Mouse (Mus musculus): Measurements from ENCODE around the gene Mycbpap.

The Mycbpap gene

DNA sequence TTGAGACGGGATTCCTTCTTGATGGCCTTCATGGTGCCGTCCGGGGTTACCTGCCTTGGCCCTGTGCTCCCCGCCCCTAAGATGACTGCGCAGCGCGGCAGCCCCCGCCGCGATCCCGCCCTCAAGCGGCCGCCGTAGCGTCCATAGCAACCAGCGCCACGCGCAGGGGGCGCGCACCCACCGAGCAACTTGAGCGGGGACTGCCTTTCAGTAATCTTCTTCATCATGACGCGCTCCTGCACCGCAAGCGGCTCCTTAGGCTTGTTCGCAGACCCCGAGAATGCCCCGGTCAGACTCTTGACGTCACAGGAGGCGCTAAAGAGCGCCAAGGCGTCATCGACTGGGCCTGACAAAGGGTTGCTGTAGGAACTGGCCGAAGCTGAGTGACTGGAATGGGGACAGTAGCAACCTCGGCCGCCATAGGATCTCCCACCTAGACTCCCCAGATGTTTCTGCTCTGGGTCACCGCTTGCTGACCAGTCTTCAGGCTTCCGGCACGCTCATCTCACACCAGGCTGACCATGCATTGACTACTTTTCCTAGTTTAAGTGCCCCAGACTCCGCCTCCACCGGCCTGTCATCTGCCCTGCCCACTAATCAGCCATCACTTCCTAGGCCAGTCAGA, at the start of gene Mycbpap:
TSS of gene Mycbpap (minus strand) at position 524 of the 625 bp plus-strand sequence.
- in situ Hi-C loops (cut with MboI; ENCODE audit: low sequenced_read_pairs) = no loop called here

DNA sequence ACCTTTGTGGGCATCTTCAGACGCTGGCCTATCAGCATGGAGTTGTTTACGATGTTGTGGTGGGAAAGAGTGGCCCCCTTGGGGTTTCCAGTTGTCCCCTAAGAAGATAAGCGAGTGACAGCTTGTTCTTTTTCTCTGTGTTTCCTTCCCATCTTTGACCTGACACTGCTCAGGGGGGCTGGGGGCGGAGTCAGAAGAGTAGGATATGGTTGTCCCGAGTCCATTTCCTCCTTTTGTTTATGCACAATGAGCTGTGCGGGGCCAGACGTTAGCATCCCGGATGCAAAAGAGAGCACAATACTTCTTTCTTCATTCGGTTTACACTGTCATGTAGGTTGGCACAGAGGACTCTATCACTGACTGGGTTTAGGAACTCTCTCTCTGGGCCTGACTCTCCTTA, 49.1 kb upstream of the Mycbpap start:
- in situ Hi-C loops (cut with MboI; ENCODE audit: low sequenced_read_pairs) = no loop called here

DNA sequence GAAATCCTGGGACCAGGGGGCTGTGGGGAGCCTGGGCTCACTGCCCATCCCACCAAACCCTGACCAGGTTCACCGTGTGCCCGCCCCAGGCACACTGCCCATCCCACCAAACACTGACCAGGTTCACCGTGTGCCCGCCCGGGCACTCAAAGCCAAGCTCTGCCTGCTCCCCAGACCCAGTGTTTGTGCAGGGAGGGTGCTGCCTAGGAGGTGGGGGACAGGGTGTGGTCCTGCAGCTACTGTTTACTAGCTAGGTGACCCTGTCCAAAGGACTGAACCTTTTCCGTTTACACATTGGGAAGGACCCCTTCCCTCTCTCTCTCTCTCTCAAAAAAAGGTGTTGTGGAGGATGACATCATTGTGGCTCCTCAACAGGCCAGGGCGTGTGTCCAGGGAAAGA, 45.8 kb upstream of the Mycbpap start:
- in situ Hi-C loops (cut with MboI; ENCODE audit: low sequenced_read_pairs) = no loop called here

DNA sequence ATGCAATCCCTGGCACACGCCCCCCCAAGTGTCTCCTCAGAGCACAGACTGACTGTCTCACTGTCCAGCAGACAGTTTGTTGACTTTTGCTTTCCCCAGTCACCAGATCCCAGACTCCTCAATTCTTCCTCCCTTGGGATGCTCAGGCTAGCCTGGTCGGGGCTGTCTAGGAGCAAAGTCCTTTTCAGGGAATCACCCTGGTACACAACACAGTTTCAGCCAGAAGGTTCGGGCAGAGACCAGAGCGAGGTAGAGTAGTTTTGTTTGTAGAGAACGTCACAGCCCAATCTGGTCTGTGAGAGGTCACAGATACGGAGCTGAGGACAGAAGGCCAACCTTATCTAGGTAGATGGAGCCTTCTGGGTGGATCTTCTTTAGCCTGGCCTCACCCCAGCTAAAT, 45.0 kb upstream of the Mycbpap start:
- in situ Hi-C loops (cut with MboI; ENCODE audit: low sequenced_read_pairs) = no loop called here

DNA sequence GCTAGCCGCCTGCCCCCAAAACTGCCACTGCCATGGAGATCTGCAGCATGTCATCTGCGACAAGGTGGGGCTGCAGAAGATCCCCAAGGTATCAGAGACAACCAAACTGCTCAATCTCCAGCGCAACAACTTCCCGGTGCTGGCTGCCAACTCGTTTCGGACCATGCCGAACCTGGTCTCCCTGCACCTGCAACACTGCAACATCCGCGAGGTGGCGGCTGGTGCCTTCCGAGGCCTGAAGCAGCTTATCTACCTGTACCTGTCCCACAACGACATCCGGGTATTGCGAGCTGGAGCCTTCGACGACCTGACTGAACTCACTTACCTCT, 43.6 kb upstream of the Mycbpap start:
- in situ Hi-C loops (cut with MboI; ENCODE audit: low sequenced_read_pairs) = no loop called here

DNA sequence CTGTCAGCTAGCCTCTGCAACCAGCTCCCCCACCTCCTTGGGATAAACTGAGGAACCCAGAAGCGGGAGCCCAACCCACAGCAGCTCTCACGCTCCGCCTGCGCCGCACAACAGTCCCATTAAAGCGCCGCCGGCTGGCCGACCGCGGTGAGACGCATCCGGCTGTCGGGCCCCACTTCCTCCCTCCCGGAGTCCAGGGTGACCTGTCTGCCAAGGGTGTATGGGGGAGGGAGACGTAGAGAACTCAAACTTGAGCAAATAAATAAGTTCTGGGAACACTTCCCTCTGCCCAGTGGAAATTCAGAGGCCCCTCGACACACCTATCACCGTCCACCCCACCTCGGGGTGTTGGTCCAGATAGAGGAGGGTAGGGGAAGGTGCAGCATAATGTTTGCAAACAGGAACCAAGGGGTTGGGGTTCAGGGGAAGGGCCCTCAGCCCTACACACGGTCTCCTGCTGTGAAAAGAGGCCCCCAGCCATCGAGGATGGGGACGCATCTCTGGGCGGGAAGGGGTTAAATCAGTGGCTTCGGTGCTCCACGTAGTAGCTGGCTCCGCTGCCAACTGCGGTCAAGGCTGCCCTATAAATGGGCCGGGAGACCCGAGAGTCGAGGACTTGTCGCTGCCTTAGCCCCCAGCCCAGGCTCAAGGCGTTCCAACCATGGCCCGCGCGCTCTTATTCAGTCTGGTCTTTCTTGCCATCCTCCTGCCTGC, 43.1 kb upstream of the Mycbpap start, which contains the start of gene Chad:
TSS of gene Chad (plus strand) at position 611 of the 714 bp plus-strand sequence.
- in situ Hi-C loops (cut with MboI; ENCODE audit: low sequenced_read_pairs) = no loop called here

DNA sequence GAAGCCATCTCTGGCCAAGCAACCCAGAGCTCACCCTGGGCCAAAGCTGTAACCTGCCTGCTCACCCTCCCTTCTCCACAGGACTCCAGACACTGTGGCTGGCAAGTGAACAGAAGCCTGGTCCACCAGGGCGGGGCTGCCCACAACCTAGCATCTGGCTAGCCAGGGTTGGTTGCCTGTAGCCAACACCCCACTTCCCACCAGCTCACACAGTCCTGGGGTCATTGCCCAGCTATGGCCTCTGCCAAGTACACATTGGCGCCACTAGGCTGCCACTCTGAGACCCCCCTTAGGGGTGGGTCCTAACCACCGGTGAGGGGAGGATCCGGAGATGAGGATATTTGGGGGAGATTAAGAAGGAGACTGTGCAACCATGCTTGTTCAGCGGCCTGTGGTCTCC, 42.3 kb upstream of the Mycbpap start:
- in situ Hi-C loops (cut with MboI; ENCODE audit: low sequenced_read_pairs) = no loop called here

DNA sequence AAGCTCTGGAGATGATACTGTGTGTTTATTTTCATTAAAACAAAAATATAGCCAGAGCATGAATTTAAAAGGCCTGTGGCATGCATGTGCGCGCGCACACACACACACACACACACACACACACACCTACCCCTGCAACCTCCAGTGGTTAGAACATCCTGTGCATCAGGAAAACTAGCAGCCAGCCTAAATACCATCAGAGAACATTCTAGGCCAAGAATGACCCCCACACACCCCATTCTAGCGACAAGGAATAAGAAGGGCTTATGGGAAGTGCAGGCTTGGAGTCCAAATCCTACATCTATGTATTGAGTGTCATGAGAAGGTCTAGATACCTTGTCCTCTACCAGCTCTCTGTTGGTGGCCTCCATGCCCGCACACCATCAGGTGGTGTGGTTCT, 41.8 kb upstream of the Mycbpap start:
- in situ Hi-C loops (cut with MboI; ENCODE audit: low sequenced_read_pairs) = no loop called here

DNA sequence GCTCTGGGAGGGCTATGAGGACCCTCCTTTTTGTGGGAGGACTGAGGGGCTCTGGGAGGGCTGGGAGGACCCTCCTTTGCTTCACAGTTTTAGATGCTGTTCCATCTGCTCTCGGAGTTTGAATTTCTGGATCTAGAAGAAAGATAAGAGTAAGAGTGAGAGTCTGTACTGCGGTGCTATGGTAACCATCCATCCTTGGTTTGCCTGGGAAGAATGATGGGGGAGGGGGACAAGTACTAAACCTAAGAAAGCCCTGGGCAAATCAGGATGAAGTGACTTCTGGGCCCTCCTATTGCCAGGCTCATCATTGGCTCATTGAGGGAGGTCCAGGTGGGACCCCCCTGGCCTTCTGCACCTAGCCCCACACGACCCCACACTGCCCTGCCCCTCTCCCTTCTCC, 36.7 kb upstream of the Mycbpap start:
- in situ Hi-C loops (cut with MboI; ENCODE audit: low sequenced_read_pairs) = no loop called here

DNA sequence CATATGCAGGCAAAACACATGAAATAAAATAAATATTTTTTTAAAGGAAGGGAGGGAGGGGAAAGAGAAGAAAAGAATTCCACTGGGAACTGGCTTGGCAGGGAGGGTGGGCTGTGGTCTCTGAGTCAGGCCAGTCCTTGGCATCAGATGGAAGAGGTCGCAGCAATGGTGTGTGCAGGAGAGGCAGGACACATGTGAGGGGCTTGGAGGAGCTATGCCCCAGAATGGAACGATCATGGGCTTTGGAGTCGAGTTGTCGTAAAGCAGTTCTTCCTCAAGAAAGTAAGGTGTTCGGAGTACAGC, 28.9 kb upstream of the Mycbpap start:
- in situ Hi-C loops (cut with MboI; ENCODE audit: low sequenced_read_pairs) = no loop called here

DNA sequence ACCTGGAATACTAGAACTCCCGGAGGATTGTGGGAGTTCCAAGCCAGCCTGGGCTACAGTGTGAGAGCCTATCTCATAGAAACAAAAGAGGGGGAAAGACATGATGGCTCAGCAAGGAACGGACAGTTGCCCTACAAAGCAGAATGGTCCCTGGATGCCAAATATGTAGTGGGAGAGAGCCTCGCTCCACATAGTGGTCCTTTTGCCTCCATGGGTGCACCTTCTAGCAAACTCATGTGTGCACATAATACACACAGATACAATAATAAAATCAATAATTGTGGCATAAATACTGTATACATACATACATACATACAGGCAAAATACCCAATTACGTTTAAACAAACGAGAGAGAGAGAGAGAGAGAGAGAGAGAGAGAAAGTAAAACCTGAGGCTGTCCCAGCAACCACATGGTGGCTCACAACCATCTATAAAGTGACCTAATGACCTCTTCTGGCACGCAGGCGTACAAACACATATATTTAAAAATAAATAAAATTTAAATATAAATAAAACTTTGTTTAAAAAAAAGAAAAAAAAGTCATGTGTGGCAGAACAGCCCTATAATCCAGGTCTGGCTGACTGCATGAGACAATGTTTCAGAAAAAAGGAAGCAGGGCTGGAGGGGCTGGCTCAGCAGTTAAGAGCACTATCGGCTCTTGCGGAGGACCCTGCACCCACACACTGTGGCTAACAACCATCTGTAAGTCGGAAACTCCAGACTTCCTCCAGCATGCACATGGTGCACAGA, 28.3 kb upstream of the Mycbpap start:
- in situ Hi-C loops (cut with MboI; ENCODE audit: low sequenced_read_pairs) = no loop called here

DNA sequence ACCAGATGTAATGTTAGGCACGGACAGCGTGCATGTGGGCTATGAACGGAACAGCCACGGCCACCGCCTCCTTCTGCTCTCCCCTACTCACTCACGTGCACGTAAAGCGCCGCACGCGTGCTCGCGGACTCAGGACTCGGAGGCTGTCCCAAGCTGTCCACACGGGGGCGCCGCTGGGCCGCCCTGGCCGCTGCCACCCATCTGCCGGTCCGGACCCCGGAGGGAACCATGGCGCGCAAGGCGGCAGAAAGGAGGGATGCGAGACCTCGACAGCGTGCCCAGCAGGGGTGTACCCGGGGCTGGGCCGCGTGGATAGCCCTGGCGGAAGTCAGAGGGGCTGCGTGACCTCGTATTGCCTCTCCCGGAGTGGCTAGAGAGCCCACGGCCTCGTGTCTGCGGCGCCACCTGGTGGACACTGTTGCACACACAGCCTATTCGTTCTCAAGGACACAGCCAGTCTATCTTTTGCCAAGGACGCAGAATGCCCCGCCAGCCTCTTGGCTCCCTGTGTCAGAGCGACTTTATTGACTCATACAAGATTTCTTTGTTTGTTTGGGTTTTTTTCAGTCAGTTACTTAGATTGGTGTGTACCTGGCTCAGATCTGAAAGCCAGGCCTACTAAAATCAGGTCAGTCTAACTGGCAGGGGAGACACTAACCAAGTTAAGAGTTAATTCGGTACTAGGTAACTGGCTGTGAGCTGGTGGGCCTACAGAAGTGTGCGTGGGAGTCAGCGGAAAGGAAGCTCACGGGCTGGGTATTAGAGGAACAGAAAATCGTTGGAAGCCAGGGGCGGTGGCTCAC, 27.5 kb upstream of the Mycbpap start, which contains the start of gene Rsad1:
TSS of gene Rsad1 (minus strand) at position 368 of the 803 bp plus-strand sequence.
- in situ Hi-C loops (cut with MboI; ENCODE audit: low sequenced_read_pairs) = no loop called here

DNA sequence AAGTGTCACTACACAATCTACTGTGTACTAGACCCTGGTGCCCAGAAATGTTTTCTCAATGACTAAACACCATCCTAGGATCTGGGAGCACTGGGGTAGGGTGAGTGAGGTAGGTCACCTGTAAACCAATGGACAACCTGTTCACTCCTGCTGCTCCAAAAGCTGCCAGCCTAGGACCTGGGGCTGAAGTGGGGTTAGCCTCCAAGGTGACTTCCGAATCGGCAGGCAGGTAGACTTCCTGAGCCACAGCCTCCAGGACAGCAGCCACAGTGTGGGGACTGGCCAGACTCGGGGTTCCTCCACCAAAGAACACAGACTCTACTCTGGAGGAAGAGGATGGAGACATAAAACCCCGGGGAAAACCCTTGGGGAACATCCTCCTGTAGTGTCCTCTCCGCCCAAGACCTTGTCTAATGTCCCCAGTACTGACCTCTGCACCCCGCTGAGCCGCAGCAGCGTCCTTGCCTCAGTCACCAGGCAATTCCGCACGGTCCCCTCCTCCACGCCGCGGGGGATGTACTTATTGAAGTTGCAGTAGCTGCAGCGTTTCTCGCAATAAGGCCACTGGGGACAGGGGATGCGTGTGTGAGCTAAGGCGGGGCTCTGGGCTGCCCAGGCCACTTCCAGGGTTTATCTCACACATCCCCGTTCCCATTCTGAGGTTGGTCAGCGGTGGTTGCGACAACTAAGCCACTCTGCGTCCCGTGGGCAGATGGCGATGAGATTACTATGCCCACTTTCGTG, 26.7 kb upstream of the Mycbpap start:
- in situ Hi-C loops (cut with MboI; ENCODE audit: low sequenced_read_pairs) = no loop called here

DNA sequence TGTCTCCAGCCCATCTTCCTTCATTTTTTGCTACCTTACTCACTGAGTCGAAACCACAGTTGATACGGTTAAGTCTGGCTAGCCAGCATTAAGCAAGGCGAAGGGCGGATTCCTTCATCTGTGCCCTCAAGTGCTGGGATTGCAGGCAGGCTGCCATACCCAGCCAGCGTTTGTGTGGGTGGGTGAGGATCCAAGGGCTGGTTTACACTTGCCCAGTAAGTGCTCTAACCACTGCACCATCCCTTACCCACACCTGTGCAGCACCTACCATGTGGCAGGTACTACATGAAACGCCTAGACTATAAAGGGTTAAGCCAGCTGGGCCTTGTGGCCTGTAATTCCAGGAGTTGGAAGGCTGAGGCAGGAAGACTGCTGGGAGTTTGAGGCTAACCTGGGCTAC, 25.7 kb upstream of the Mycbpap start:
- in situ Hi-C loops (cut with MboI; ENCODE audit: low sequenced_read_pairs) = no loop called here

DNA sequence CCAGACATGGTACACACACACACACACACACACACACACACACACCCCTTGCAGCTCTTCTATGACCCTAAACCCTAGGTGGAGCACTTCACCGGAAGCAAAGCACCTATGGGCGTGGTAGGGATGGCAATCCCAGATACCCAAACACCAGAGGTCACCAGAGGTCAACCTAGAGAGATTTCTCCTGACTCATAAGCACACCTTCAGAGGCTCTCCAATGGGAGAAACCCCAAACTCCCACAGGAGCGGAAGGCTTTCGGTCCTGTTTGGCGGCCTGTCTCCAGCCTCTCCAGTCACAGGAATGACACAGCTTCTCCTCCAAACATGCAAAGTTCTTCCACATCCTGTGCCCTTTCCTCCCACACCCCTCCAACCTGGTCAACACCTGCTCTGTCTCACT, 24.8 kb upstream of the Mycbpap start:
- in situ Hi-C loops (cut with MboI; ENCODE audit: low sequenced_read_pairs) = no loop called here

DNA sequence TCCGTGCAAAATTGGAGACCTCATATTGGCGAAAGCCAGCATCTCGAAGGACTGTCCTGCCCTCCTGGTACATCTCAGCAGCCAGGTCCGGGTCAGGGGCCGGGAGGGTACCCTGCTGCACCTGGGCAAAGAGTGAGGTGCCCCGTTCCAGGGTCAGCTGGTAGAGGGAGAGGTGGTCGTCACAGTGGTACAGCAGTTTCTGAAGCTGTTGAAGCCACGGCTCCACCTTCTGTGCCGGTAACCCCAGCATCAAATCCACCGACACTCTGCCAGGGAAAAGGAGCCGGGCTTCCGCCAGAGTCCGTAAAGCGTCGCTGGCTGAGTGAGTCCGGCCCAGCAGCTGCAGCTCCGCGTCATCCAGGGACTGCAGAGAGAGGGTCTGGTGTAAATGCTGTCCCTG, 22.9 kb upstream of the Mycbpap start:
- in situ Hi-C loops (cut with MboI; ENCODE audit: low sequenced_read_pairs) = no loop called here

DNA sequence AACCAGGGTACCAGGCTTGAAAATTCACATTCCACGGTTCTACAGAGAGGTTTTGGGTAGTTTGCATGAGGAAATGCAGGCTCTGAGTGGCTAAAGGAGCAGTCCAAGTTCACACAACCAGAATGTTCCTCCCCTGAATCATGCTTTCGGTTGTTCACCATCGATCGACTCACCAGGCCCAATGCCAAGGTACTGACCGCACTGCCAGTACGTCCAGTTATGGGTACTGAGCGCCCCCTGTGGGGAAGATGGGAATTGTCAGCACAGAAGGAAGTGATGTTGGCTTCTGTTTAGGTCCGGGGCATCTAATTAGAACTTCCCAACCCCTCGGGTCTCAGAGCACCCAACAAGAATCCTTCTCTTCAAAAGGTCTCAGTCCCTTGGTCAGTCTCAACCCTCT, 22.4 kb upstream of the Mycbpap start:
- in situ Hi-C loops (cut with MboI; ENCODE audit: low sequenced_read_pairs) = no loop called here

DNA sequence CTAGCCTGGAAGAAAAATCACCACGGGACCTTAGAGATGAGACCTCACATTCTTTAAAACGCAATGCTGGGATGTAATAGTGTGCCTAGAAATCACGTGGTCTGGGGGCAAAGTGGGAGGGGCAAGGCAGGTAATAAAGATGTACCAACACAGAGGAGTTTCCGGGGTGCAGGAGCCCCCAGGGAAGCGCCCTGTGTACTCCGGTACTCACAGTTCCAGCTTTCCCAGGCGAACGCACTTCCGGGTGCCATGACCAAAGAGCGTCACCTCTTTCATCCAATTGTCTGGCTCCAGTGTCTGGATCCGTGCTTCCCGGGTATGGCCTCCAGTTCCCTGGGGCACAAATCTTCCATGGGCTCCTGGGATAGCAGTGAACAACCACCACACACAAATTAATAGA, 21.8 kb upstream of the Mycbpap start:
- in situ Hi-C loops (cut with MboI; ENCODE audit: low sequenced_read_pairs) = no loop called here

DNA sequence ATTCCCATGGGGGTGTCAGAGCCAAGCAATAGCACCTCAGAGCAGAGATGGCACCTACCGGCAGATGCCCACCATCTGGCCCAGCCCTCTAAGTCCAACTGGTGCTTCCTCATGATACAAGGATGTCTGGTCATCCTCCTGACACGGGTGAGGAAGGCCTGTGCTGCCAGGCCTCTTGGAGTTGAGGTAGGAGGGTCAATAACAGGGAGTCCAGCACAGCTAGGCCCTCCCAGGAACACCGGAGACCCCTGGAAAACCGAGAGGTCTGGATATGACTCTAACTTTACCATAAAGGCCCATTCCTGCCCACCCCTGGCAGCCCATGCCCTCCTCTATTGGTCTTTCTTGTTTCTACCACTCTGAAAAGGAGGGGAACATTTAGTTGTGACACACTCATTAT, 20.9 kb upstream of the Mycbpap start:
- in situ Hi-C loops (cut with MboI; ENCODE audit: low sequenced_read_pairs) = no loop called here

DNA sequence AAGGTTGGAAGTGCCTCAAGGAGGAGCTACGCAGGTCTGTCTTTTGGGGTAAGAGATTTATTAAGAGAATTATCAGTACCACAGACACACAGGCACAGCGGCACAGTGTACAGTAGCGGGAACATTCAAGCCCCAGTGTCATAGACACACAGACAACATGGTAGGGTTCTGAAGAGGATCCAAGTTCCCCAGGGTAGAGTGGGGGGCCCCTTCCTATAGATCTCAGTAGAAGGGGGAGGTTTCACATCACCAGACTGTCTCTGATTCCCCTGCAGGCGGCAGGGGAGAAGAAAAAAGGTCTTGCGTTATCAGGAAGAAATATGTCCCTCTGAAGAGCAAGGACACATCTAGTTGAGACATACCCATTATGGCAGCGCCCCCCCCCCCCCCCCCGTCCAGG, 18.2 kb upstream of the Mycbpap start:
- in situ Hi-C loops (cut with MboI; ENCODE audit: low sequenced_read_pairs) = no loop called here
